Mouse (Mus musculus) liver, embryonic 12.5 days (tissue): ENCODE measurements at regions not wholly inside any gene's neighbourhood (a gene's known extent, or its start where the extent isn't known, plus 50 kb on each side); places are given as distances from the start of the nearest gene placed in this dataset.

Experiments used
- ATAC-seq: fragments of 200-750 bp; cut with Nextera tagmentation; 2 replicates; pipeline ENCODE4 v1.8.0; 2017; ENCODE audit warnings: moderate number of reproducible peaks, mild to moderate bottlenecking, moderate library complexity
- H3K27ac ChIP-seq: fragments of 300-500 bp; sonication (generic); 2 replicates; pipeline ENCODE4 v1.5.1; 2016; ENCODE audit warnings: mild to moderate bottlenecking
- H3K27me3 ChIP-seq: fragments of 300-500 bp; sonication (generic); replicated peaks from 2 replicates; pipeline ENCODE4 v1.6.1; 2016; ENCODE audit warnings: mild to moderate bottlenecking, moderate library complexity
- H3K36me3 ChIP-seq: fragments of 300-500 bp; sonication (generic); 2 replicates; pipeline ENCODE4 v1.6.1; 2016; ENCODE audit warnings: mild to moderate bottlenecking, moderate library complexity
- H3K4me1 ChIP-seq: fragments of 300-500 bp; sonication (generic); 2 replicates; pipeline ENCODE4 v1.6.1; 2016
- H3K4me2 ChIP-seq: fragments of 300-500 bp; sonication (generic); 2 replicates; pipeline ENCODE4 v1.6.1; 2016; ENCODE audit warnings: mild to moderate bottlenecking, moderate library complexity
- H3K4me3 ChIP-seq: fragments of 300-500 bp; sonication (generic); 2 replicates; pipeline ENCODE4 v1.5.1; 2016; ENCODE audit warnings: mild to moderate bottlenecking, moderate library complexity
- H3K9ac ChIP-seq: fragments of 300-500 bp; sonication (generic); 2 replicates; pipeline ENCODE4 v1.6.1; 2016; ENCODE audit warnings: mild to moderate bottlenecking, moderate library complexity
- H3K9me3 ChIP-seq: fragments of 300-500 bp; sonication (generic); replicated peaks from 2 replicates; pipeline ENCODE4 v1.6.1; 2016; ENCODE audit warnings: mild to moderate bottlenecking, moderate library complexity
- WGBS: fragments of 180-500 bp; shearing (Covaris S2); methylation state at CpG from one replicate; pipeline ENCODE4 v1.1.7; 2016; ENCODE audit not compliant: insufficient replicate concordance; 5-methylcytosine and 5-hydroxymethylcytosine counted together

GRCm38 (mm10) chr2:92845061-92845769, 69.7 kb upstream of the Syt13 start:
- Histone ChIP-seq H3K9me3 (no peaks in the 10 kb centered on the region), H3K4me1 (no peaks in the 10 kb centered on the region), H3K4me3 (no peak overlapping the region), H3K4me2 (no peak overlapping the region), H3K27me3 (no peaks in the 10 kb centered on the region; the same call in 1 of the 2 replicates), H3K9ac (no peak overlapping the region), H3K36me3 (no peaks in the 10 kb centered on the region), H3K27ac (no peak overlapping the region)
- ATAC-seq = no peak
- 51% methylated on average over 14 of the region's 14 CpGs for WGBS

GRCm38 (mm10) chr2:92848962-92849361, 65.9 kb upstream of the Syt13 start:
- no peak for ATAC-seq
- no peak overlapping the region for H3K4me2 ChIP-seq
- H3K9me3 ChIP-seq = no peaks in the 10 kb centered on the region
- H3K4me3 ChIP-seq = no peak overlapping the region
- no peaks in the 10 kb centered on the region for H3K4me1 ChIP-seq
- no peak overlapping the region for H3K27ac ChIP-seq
- H3K27me3 ChIP-seq = no peaks in the 10 kb centered on the region; the same call in 1 of the 2 replicates
- H3K36me3 ChIP-seq = no peaks in the 10 kb centered on the region
- 64% methylated on average over 13 of the region's 13 CpGs for WGBS
- H3K9ac ChIP-seq = no peak overlapping the region

GRCm38 (mm10) chr2:92851336-92851735, 63.6 kb upstream of the Syt13 start:
- H3K4me3 ChIP-seq = no peak overlapping the region
- H3K4me1 ChIP-seq = no peaks in the 10 kb centered on the region
- no peak overlapping the region for H3K4me2 ChIP-seq
- no peak overlapping the region for H3K27ac ChIP-seq
- H3K9me3 ChIP-seq = no peaks in the 10 kb centered on the region
- H3K36me3 ChIP-seq = no peaks in the 10 kb centered on the region
- no peaks in the 10 kb centered on the region for H3K27me3 ChIP-seq
- H3K9ac ChIP-seq = no peak overlapping the region
- ATAC-seq = no peak
- WGBS = 43% methylated on average over 5 of the region's 5 CpGs

GRCm38 (mm10) chr2:92853175-92853574, 61.7 kb upstream of the Syt13 start:
- Histone ChIP-seq H3K27ac (no peak overlapping the region), H3K9me3 (no peaks in the 10 kb centered on the region), H3K27me3 (no peaks in the 10 kb centered on the region), H3K4me1 (no peaks in the 10 kb centered on the region), H3K4me2 (no peak overlapping the region), H3K4me3 (no peak overlapping the region), H3K36me3 (no peaks in the 10 kb centered on the region), H3K9ac (no peak overlapping the region)
- 66% methylated on average over 3 of the region's 3 CpGs for WGBS
- no peak for ATAC-seq

GRCm38 (mm10) chr2:92854331-92854730, 60.6 kb upstream of the Syt13 start:
- no peak overlapping the region for H3K4me3 ChIP-seq
- no peak for ATAC-seq
- H3K27ac ChIP-seq = no peak overlapping the region
- H3K4me2 ChIP-seq = no peak overlapping the region
- H3K27me3 ChIP-seq = no peaks in the 10 kb centered on the region
- H3K9ac ChIP-seq = no peak overlapping the region
- H3K9me3 ChIP-seq = no peaks in the 10 kb centered on the region
- no peaks in the 10 kb centered on the region for H3K36me3 ChIP-seq
- 44% methylated on average over 4 of the region's 4 CpGs for WGBS
- H3K4me1 ChIP-seq = no peaks in the 10 kb centered on the region

GRCm38 (mm10) chr2:92856047-92856446, 58.9 kb upstream of the Syt13 start:
- Histone ChIP-seq H3K4me3 (no peak overlapping the region), H3K36me3 (no peaks in the 10 kb centered on the region), H3K4me2 (no peak overlapping the region), H3K9ac (no peak overlapping the region), H3K4me1 (no peaks in the 10 kb centered on the region), H3K27ac (no peak overlapping the region), H3K27me3 (no peaks in the 10 kb centered on the region), H3K9me3 (no peaks in the 10 kb centered on the region)
- WGBS = 60% methylated on average over 12 of the region's 12 CpGs
- no peak for ATAC-seq

GRCm38 (mm10) chr2:92860502-92861197, 54.2 kb upstream of the Syt13 start:
- no peaks in the 10 kb centered on the region for H3K36me3 ChIP-seq
- 53% methylated on average over 8 of the region's 8 CpGs for WGBS
- H3K27ac ChIP-seq = no peak overlapping the region
- H3K4me2 ChIP-seq = no peak overlapping the region
- peaks cover 6% of the 10 kb centered on the region; the same call in 1 of the 2 replicates for H3K9me3 ChIP-seq
- no peak overlapping the region for H3K4me3 ChIP-seq
- H3K4me1 ChIP-seq = no peaks in the 10 kb centered on the region
- no peak overlapping the region for H3K9ac ChIP-seq
- no peaks in the 10 kb centered on the region for H3K27me3 ChIP-seq
- no peak for ATAC-seq
